Mouse (Mus musculus): Measurements from ENCODE around the gene Gm12695. TPM values are rescaled to one million over a fixed set of nuclear protein-coding genes. Genes with fewer than 3 reads are reported as not detected.

The Gm12695 gene
- not detected for polyA plus RNA-seq (2012; fragmentation: generic; extraction: Trizol)
- long read RNA-seq, experiment 1, result 0 reads
- long read RNA-seq, experiment 2, result 0 reads

GRCm38 (mm10) chr4:96785086-96785485 is at the start of gene Gm12695:
Gene Gm12695, minus strand, starts transcription at chr4:96785186.
- H3K79me3 ChIP-seq (ENCODE audit: low read depth), result no peaks in the 10 kb centered on the region
- no peak within 1 kb of the TSS for H3K4me3 ChIP-seq (ENCODE audit: insufficient read depth, poor library complexity, severe bottlenecking)
- no peaks in the 10 kb centered on the region for H3K36me3 ChIP-seq (ENCODE audit: control insufficient read depth, insufficient read depth)
- H3K79me2 ChIP-seq (ENCODE audit: control insufficient read depth, insufficient read depth), result no peaks in the 10 kb centered on the region
- TF ChIP-seq CTCF (IDR thresholded peaks at IDR 0.05; ENCODE audit: control insufficient read depth, insufficient read depth, insufficient read length) (no peak), FOSL1 (IDR thresholded peaks at IDR 0.05; ENCODE audit: insufficient read depth, low read length, poor library complexity, severe bottlenecking) (no peak), MYOD1 (IDR thresholded peaks at IDR 0.05; ENCODE audit: control insufficient read depth, insufficient read length, low read depth) (no peak), MYOG (IDR thresholded peaks at IDR 0.05; ENCODE audit: control insufficient read depth, extremely low read depth, insufficient read length) (no peak), CEBPB (IDR thresholded peaks at IDR 0.05; ENCODE audit: low read depth) (no peak), MAX (IDR thresholded peaks at IDR 0.05) (no peak), USF1 (IDR thresholded peaks at IDR 0.05; ENCODE audit: low read depth) (no peak)
- H3K27me3 ChIP-seq (ENCODE audit: control insufficient read depth, insufficient read depth, insufficient read length), result no peaks in the 10 kb centered on the region
- no peak within 1 kb of the TSS for H3ac ChIP-seq (ENCODE audit: control insufficient read depth, insufficient read length, low read depth)

- H3K79me2 ChIP-seq (ENCODE audit: control insufficient read depth, insufficient read depth), result no peaks in the 10 kb centered on the region
- no peaks in the 10 kb centered on the region for H3K79me3 ChIP-seq (ENCODE audit: low read depth)
- H3K4me3 ChIP-seq (ENCODE audit: insufficient read depth, poor library complexity, severe bottlenecking), result no peak overlapping the region
- H3K36me3 ChIP-seq (ENCODE audit: control insufficient read depth, insufficient read depth), result no peaks in the 10 kb centered on the region
- TF ChIP-seq MAX (IDR thresholded peaks at IDR 0.05) (no peak), MYOG (IDR thresholded peaks at IDR 0.05; ENCODE audit: control insufficient read depth, extremely low read depth, insufficient read length) (no peak), FOSL1 (IDR thresholded peaks at IDR 0.05; ENCODE audit: insufficient read depth, low read length, poor library complexity, severe bottlenecking) (no peak), CTCF (IDR thresholded peaks at IDR 0.05; ENCODE audit: control insufficient read depth, insufficient read depth, insufficient read length) (no peak), USF1 (IDR thresholded peaks at IDR 0.05; ENCODE audit: low read depth) (no peak), CEBPB (IDR thresholded peaks at IDR 0.05; ENCODE audit: low read depth) (no peak), MYOD1 (IDR thresholded peaks at IDR 0.05; ENCODE audit: control insufficient read depth, insufficient read length, low read depth) (no peak)
- H3K27me3 ChIP-seq (ENCODE audit: control insufficient read depth, insufficient read depth, insufficient read length), result no peaks in the 10 kb centered on the region
- H3ac ChIP-seq (ENCODE audit: control insufficient read depth, insufficient read length, low read depth), result no peak overlapping the region
These were observed 40.6 kb upstream of the Gm12695 start for GRCm38 (mm10) chr4:96825540-96826045.

- Histone ChIP-seq H3K36me3 (ENCODE audit: control insufficient read depth, insufficient read depth) (no peaks in the 10 kb centered on the region), H3K27me3 (ENCODE audit: control insufficient read depth, insufficient read depth, insufficient read length) (no peaks in the 10 kb centered on the region), H3K4me3 (ENCODE audit: insufficient read depth, poor library complexity, severe bottlenecking) (no peak overlapping the region), H3ac (ENCODE audit: control insufficient read depth, insufficient read length, low read depth) (no peak overlapping the region), H3K79me2 (ENCODE audit: control insufficient read depth, insufficient read depth) (no peaks in the 10 kb centered on the region), H3K79me3 (ENCODE audit: low read depth) (no peaks in the 10 kb centered on the region)
- TF ChIP-seq CEBPB (IDR thresholded peaks at IDR 0.05; ENCODE audit: low read depth) (no peak), CTCF (IDR thresholded peaks at IDR 0.05; ENCODE audit: control insufficient read depth, insufficient read depth, insufficient read length) (no peak), MYOG (IDR thresholded peaks at IDR 0.05; ENCODE audit: control insufficient read depth, extremely low read depth, insufficient read length) (no peak), MAX (IDR thresholded peaks at IDR 0.05) (no peak), USF1 (IDR thresholded peaks at IDR 0.05; ENCODE audit: low read depth) (no peak), MYOD1 (IDR thresholded peaks at IDR 0.05; ENCODE audit: control insufficient read depth, insufficient read length, low read depth) (no peak), FOSL1 (IDR thresholded peaks at IDR 0.05; ENCODE audit: insufficient read depth, low read length, poor library complexity, severe bottlenecking) (no peak)
These were observed 22.1 kb upstream of the Gm12695 start for GRCm38 (mm10) chr4:96806824-96807808.

GRCm38 (mm10) chr4:96799380-96800157 is 14.6 kb upstream of the Gm12695 start:
- H3K27me3 ChIP-seq (ENCODE audit: control insufficient read depth, insufficient read depth, insufficient read length), result no peaks in the 10 kb centered on the region
- no peak overlapping the region for H3ac ChIP-seq (ENCODE audit: control insufficient read depth, insufficient read length, low read depth)
- TF ChIP-seq MYOG (IDR thresholded peaks at IDR 0.05; ENCODE audit: control insufficient read depth, extremely low read depth, insufficient read length), result no peak
- no peak for TF ChIP-seq USF1 (IDR thresholded peaks at IDR 0.05; ENCODE audit: low read depth)
- TF ChIP-seq MYOD1 (IDR thresholded peaks at IDR 0.05; ENCODE audit: control insufficient read depth, insufficient read length, low read depth), result no peak
- TF ChIP-seq FOSL1 (IDR thresholded peaks at IDR 0.05; ENCODE audit: insufficient read depth, low read length, poor library complexity, severe bottlenecking), result no peak
- no peak for TF ChIP-seq CEBPB (IDR thresholded peaks at IDR 0.05; ENCODE audit: low read depth)
- TF ChIP-seq CTCF (IDR thresholded peaks at IDR 0.05; ENCODE audit: control insufficient read depth, insufficient read depth, insufficient read length), result no peak
- TF ChIP-seq MAX (IDR thresholded peaks at IDR 0.05), result no peak
- H3K79me3 ChIP-seq (ENCODE audit: low read depth), result no peaks in the 10 kb centered on the region
- H3K36me3 ChIP-seq (ENCODE audit: control insufficient read depth, insufficient read depth), result no peaks in the 10 kb centered on the region
- H3K4me3 ChIP-seq (ENCODE audit: insufficient read depth, poor library complexity, severe bottlenecking), result no peak overlapping the region
- H3K79me2 ChIP-seq (ENCODE audit: control insufficient read depth, insufficient read depth), result no peaks in the 10 kb centered on the region

GRCm38 (mm10) chr4:96797583-96797982 is 12.6 kb upstream of the Gm12695 start:
- no peaks in the 10 kb centered on the region for H3K36me3 ChIP-seq (ENCODE audit: control insufficient read depth, insufficient read depth)
- no peak overlapping the region for H3K4me3 ChIP-seq (ENCODE audit: insufficient read depth, poor library complexity, severe bottlenecking)
- no peaks in the 10 kb centered on the region for H3K79me2 ChIP-seq (ENCODE audit: control insufficient read depth, insufficient read depth)
- H3ac ChIP-seq (ENCODE audit: control insufficient read depth, insufficient read length, low read depth), result no peak overlapping the region
- no peaks in the 10 kb centered on the region for H3K79me3 ChIP-seq (ENCODE audit: low read depth)
- TF ChIP-seq FOSL1 (IDR thresholded peaks at IDR 0.05; ENCODE audit: insufficient read depth, low read length, poor library complexity, severe bottlenecking) (no peak), MYOD1 (IDR thresholded peaks at IDR 0.05; ENCODE audit: control insufficient read depth, insufficient read length, low read depth) (no peak), CTCF (IDR thresholded peaks at IDR 0.05; ENCODE audit: control insufficient read depth, insufficient read depth, insufficient read length) (no peak), CEBPB (IDR thresholded peaks at IDR 0.05; ENCODE audit: low read depth) (no peak), MYOG (IDR thresholded peaks at IDR 0.05; ENCODE audit: control insufficient read depth, extremely low read depth, insufficient read length) (no peak), USF1 (IDR thresholded peaks at IDR 0.05; ENCODE audit: low read depth) (no peak), MAX (IDR thresholded peaks at IDR 0.05) (no peak)
- no peaks in the 10 kb centered on the region for H3K27me3 ChIP-seq (ENCODE audit: control insufficient read depth, insufficient read depth, insufficient read length)
